Mouse (Mus musculus) heart, embryonic 14.5 days (tissue): ENCODE results near the gene Fuca1. TPM values are rescaled to one million over a fixed set of nuclear protein-coding genes. Genes with fewer than 3 reads are reported as not detected.
"Not testable (repeated sequence)": the region's sequence is repeated elsewhere in the genome, so short reads cannot be mapped to it uniquely, and the experiment has no call there.

Source experiments
- ATAC-seq: fragments of 200-750 bp; cut with Nextera tagmentation; 2 replicates; pipeline ENCODE4 v1.8.0; 2017; ENCODE audit warnings: low read depth, moderate TSS enrichment; ENCODE audit not compliant: insufficient number of reproducible peaks, insufficient read depth, low FRiP score
- H3K27ac ChIP-seq, 2 experiments: fragments of 200-500 bp in 1 of 2; fragments of 300-500 bp in 1 of 2; sonication (generic) in 1 of 2; replicated peaks in 1 of 2; 2 replicates each; pipeline ENCODE4 v1.5.1; 2012 to 2014; ENCODE audit warnings: low read depth in 2 of 2, low read length in 2 of 2, control low read depth in 1 of 2, mild to moderate bottlenecking in 1 of 2, mixed read lengths in 1 of 2; ENCODE audit not compliant: control insufficient read depth in 1 of 2, insufficient read depth in 1 of 2
- H3K27me3 ChIP-seq: fragments of 300-500 bp; sonication (generic); 2 replicates; pipeline ENCODE4 v1.6.1; 2014; ENCODE audit warnings: mild to moderate bottlenecking, low read length, control low read depth; ENCODE audit not compliant: control insufficient read depth, insufficient read depth
- H3K36me3 ChIP-seq: fragments of 300-500 bp; sonication (generic); 2 replicates; pipeline ENCODE4 v1.6.1; 2014; ENCODE audit warnings: mild to moderate bottlenecking, control low read depth, low read length, mixed read lengths; ENCODE audit not compliant: control insufficient read depth, insufficient read depth
- H3K4me1 ChIP-seq, 2 experiments: fragments of 200-500 bp in 1 of 2; fragments of 300-500 bp in 1 of 2; sonication (generic) in 1 of 2; 2 replicates each; pipeline ENCODE4 v1.6.1; 2012 to 2014; ENCODE audit warnings: low read length in 2 of 2, control low read depth in 1 of 2, mixed read lengths in 1 of 2; ENCODE audit not compliant: control insufficient read depth in 2 of 2, insufficient read depth in 2 of 2
- H3K4me2 ChIP-seq: fragments of 300-500 bp; sonication (generic); 2 replicates; pipeline ENCODE4 v1.6.1; 2014; ENCODE audit warnings: mild to moderate bottlenecking, low read length
- H3K4me3 ChIP-seq, 2 experiments: fragments of 200-500 bp in 1 of 2; fragments of 300-500 bp in 1 of 2; sonication (generic) in 1 of 2; 2 replicates each; pipeline ENCODE4 v1.5.1; 2012 to 2014; ENCODE audit warnings: low read length in 2 of 2, mild to moderate bottlenecking in 2 of 2, control low read depth in 1 of 2, low read depth in 1 of 2, moderate library complexity in 1 of 2; ENCODE audit not compliant: control insufficient read depth in 1 of 2, insufficient read depth in 1 of 2
- H3K9ac ChIP-seq: fragments of 300-500 bp; sonication (generic); 2 replicates; pipeline ENCODE4 v1.6.1; 2014; ENCODE audit warnings: mild to moderate bottlenecking, low read length
- H3K9me3 ChIP-seq: fragments of 300-500 bp; sonication (generic); 2 replicates; pipeline ENCODE4 v1.6.1; 2016; ENCODE audit warnings: low read length, control low read depth; ENCODE audit not compliant: control insufficient read depth
- WGBS: fragments of 180-500 bp; shearing (Covaris S2); extraction: QIAGEN DNeasy Blood & Tissue Kit; methylation state at CpG from one replicate; pipeline ENCODE4 v1.1.7; 2014; 5-methylcytosine and 5-hydroxymethylcytosine counted together
- polyA plus RNA-seq: library from polyadenylated mRNA; unstranded; fragments of >200 nt; fragmentation: Nextera tagmentation; extraction: Ambion mirVana; gene quantifications from 2 replicates; pipeline ENCODE4 v1.2.1, GENCODE M21; 2014

Fuca1 gene
- polyA plus RNA-seq, 1 experiment from 2014 or later = 63.0 TPM

- Histone ChIP-seq H3K27me3 (no peaks in the 10 kb centered on the region), H3K27ac (no peak overlapping the region; a peak in 1 of 4 replicates), H3K9ac (no peak overlapping the region), H3K36me3 (peaks cover 50% of the 10 kb centered on the region), H3K4me3 (no peak overlapping the region), H3K4me2 (no peak overlapping the region), H3K9me3 (no peaks in the 10 kb centered on the region), H3K4me1 (peaks cover 3 to 6% of the 10 kb centered on the region in 2 experiments; a peak in 1 of 4 replicates)
- 45% methylated on average over 12 of the region's 12 CpGs for WGBS
- peak; percentile 40; the same call in 1 of the 2 replicates for ATAC-seq
These were observed 14.4 kb downstream of the Fuca1 start for GRCm38 (mm10) chr4:135934708-135935500.

- no peak overlapping the region for H3K9ac ChIP-seq
- no peaks in the 10 kb centered on the region for H3K9me3 ChIP-seq
- no peaks in the 10 kb centered on the region for H3K27me3 ChIP-seq
- no peak overlapping the region; a peak in 1 of 4 replicates for H3K27ac ChIP-seq
- H3K4me1 ChIP-seq = peaks cover 3 to 6% of the 10 kb centered on the region in 2 experiments; a peak in 1 of 4 replicates
- no peak for ATAC-seq
- H3K4me2 ChIP-seq = no peak overlapping the region
- H3K36me3 ChIP-seq = peaks cover 45% of the 10 kb centered on the region
- WGBS = 61% methylated on average over 5 of the region's 5 CpGs
- H3K4me3 ChIP-seq = no peak overlapping the region
These were observed 15.0 kb downstream of the Fuca1 start for GRCm38 (mm10) chr4:135935502-135935901.

- Histone ChIP-seq H3K9ac (no peak overlapping the region), H3K9me3 (no peaks in the 10 kb centered on the region), H3K27me3 (no peaks in the 10 kb centered on the region), H3K4me1 (peaks cover 6 to 8% of the 10 kb centered on the region in 2 experiments; a peak in 2 of 4 replicates), H3K4me3 (no peak overlapping the region), H3K27ac (no peak overlapping the region), H3K36me3 (peaks cover 36% of the 10 kb centered on the region), H3K4me2 (no peak overlapping the region)
- WGBS = 67% methylated on average over 7 of the region's 7 CpGs
- no peak for ATAC-seq
These were observed 18.3 kb downstream of the Fuca1 start for GRCm38 (mm10) chr4:135938858-135939257.

GRCm38 (mm10) chr4:135941026-135941425 lies 20.5 kb downstream of the Fuca1 start:
- H3K4me1 ChIP-seq = peaks cover 6 to 12% of the 10 kb centered on the region in 2 experiments
- ATAC-seq, H3K9ac ChIP-seq, H3K4me2 ChIP-seq, H3K27ac ChIP-seq, H3K27me3 ChIP-seq, H3K4me3 ChIP-seq, H3K9me3 ChIP-seq: not testable (repeated sequence)
- peaks cover 32% of the 10 kb centered on the region for H3K36me3 ChIP-seq
- WGBS = 87% methylated on average over 8 of the region's 8 CpGs

- no peak for ATAC-seq
- 37% methylated on average over 6 of the region's 6 CpGs for WGBS
- peaks cover 27% of the 10 kb centered on the region for H3K36me3 ChIP-seq
These were observed 21.7 kb downstream of the Fuca1 start for GRCm38 (mm10) chr4:135942193-135942592.

GRCm38 (mm10) chr4:135943389-135943788 lies 22.9 kb downstream of the Fuca1 start:
- no peak overlapping the region; a peak in 1 of 4 replicates for H3K27ac ChIP-seq
- H3K36me3 ChIP-seq = peaks cover 19% of the 10 kb centered on the region
- WGBS = 38% methylated on average over 4 of the region's 4 CpGs
- H3K27me3 ChIP-seq = no peaks in the 10 kb centered on the region
- H3K9ac ChIP-seq = no peak overlapping the region
- peaks cover 4 to 15% of the 10 kb centered on the region in 2 experiments for H3K4me1 ChIP-seq
- H3K4me2 ChIP-seq = no peak overlapping the region
- no peaks in the 10 kb centered on the region for H3K9me3 ChIP-seq
- no peak overlapping the region for H3K4me3 ChIP-seq
- ATAC-seq = no peak

More at GRCm38 (mm10) chr4:135942193-135942592, 21.7 kb downstream of the Fuca1 start:
- Histone ChIP-seq H3K4me1 (peaks cover 4 to 12% of the 10 kb centered on the region in 2 experiments), H3K27ac (no peak overlapping the region), H3K9me3 (no peaks in the 10 kb centered on the region), H3K27me3 (no peaks in the 10 kb centered on the region), H3K4me3 (no peak overlapping the region), H3K9ac (no peak overlapping the region), H3K4me2 (no peak overlapping the region)

GRCm38 (mm10) chr4:135945706-135946105 lies 25.2 kb downstream of the Fuca1 start:
- H3K4me1 ChIP-seq = peaks cover 13 to 23% of the 10 kb centered on the region in 2 experiments
- peak overlapping the region; percentile 90 for H3K9ac ChIP-seq
- H3K36me3 ChIP-seq = peaks cover 9% of the 10 kb centered on the region
- no peak for ATAC-seq
- peak overlapping the region; percentile 80 to 94 for H3K4me3 ChIP-seq
- H3K4me2 ChIP-seq = peak overlapping the region; percentile 87
- H3K27ac ChIP-seq = peak overlapping the region; percentile 38 to 64; a peak in 3 of 4 replicates
- H3K9me3 ChIP-seq = no peaks in the 10 kb centered on the region
- H3K27me3 ChIP-seq = no peaks in the 10 kb centered on the region
- 80% methylated on average over 10 of the region's 10 CpGs for WGBS
